Mouse (Mus musculus): ENCODE results near the gene Nans.

Gene Nans

DNA sequence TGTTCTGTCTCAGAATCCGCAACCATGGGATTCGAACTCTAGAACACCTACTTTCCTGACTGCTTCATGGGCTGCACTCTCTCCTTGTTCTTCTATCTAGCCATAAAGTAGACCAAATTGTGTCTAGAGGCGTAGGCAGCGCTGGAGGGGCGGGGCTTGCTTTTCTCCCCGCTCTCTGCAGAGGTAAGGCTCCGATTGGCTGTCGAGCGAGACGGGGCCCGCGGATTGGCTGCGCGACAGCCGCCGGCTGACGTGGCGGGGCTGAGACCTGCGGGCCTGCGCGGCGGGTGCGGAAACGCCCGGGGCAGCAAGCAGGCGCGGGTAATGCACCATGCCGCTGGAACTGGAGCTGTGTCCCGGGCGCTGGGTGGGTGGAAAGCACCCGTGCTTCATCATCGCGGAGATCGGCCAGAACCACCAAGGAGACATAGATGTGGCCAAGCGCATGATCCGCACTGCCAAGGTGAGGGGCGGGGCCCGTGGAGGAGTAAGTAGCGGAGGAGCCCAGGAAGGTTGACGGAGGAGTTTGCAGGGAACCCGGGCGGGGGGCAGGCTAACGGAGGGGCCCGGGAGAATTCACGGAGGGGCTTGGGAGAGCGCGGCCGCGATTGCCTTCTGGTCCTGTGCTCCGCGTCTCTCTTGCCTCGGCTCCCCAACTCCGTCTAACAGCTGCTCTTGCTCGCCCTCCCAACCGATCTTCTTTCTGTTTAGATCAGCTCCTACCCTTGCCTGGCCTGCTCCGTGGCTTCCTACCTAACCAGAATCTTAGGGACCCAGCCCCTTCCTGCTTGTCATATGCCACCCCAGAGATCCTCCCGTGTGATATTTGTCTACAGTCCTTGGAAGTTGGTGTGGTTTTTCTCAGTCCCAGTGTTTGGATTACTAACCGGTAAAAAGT, at the start of gene Nans:
Nans (plus strand) TSS at position 221 of the 898 bp plus-strand sequence.
- DNase-seq (ENCODE audit: low spot score), result peak; percentile 86

DNA sequence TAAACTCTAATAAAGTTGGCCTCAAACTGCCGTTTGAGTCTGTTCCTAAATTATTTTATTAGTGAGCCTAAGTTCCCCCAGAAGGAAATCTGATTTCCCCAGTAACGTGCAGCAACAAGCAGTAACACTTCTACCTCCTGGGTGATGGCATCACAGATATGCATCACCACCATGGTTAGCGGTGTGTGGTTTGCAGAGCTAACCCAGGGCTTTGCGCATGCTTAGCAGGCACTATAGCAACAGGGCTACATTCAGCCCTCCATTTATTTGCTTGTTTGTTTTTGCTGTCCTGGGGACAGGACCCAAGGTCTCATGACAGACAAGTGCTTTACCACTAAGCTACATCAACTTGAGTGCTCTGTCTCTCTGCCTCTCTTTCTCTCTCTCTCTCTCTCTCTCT, 46.5 kb upstream of the Nans start:
- no peak for DNase-seq (ENCODE audit: low spot score)

DNA sequence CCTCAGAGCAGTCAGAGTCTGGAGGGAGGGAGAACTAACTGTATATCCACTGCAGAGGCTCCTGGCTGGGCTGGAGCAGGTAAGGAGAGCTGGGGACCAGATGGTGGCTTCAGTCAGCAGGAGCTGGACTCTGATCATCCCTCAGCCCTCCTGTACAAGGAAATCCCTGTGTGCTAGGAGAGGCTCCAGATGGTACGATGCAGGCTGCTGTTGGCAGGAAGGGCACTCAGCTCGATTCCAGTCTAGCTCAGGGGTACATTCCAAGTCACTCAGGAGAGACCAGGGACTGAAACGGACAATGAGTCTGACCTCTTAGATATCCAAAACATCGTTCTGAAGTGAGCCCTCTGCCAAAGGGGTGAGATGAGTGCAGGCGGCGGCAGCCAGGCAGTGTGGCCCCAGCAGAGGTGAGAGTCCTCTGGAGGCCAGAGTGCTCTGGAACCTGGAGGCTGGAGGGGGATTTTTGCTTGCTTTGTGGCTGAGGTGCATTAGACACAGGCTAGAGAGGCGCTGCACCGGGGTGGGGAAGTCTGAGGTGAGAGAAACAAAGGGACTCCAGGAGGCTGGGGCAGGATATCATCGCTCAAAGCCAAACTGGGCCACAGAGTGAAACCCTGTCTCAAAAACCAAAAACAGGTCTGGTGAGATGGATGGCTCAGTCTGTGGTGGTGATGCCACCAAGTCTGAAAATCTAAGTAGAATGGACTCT, 43.7 kb upstream of the Nans start:
- no peak for DNase-seq (ENCODE audit: low spot score)

DNA sequence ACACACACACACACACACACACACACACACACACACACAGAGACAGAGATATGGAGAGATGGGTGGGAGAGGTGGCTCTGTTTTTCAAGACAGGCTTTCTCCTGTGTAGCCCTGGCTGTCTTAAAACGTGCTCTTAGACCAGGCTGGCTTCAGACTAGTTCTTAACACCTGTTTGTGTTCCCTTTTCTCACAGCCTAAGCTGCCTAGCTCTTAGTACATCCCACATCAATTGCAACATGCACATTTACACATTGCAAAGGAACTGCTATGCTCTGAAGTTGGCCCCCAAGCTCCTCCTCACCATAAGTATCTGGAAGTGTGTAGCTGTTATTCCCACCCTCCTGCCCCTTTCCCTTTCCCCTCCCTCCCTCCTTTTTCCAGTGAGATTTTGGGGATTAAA, 41.6 kb upstream of the Nans start:
- DNase-seq (ENCODE audit: low spot score), result no peak

DNA sequence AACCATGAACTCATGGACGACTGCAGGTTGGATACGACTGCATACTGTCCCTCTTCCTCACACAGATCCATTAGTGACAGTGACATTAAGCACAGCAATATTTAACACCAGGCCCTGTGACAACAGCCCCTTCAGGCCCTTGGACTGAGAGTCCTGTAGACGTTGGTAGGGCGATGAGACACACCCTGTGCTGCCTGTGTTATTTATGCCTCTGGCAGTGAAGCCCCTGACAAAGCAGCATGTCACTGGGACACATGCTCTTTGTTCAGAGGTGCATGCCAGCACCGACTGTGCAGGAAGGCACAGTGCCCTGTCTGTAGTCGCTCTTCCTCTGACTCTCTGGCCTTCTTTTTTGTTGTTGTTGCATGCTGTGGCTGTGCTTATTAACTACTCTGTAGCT, 40.2 kb upstream of the Nans start:
- DNase-seq (ENCODE audit: low spot score), result no peak

DNA sequence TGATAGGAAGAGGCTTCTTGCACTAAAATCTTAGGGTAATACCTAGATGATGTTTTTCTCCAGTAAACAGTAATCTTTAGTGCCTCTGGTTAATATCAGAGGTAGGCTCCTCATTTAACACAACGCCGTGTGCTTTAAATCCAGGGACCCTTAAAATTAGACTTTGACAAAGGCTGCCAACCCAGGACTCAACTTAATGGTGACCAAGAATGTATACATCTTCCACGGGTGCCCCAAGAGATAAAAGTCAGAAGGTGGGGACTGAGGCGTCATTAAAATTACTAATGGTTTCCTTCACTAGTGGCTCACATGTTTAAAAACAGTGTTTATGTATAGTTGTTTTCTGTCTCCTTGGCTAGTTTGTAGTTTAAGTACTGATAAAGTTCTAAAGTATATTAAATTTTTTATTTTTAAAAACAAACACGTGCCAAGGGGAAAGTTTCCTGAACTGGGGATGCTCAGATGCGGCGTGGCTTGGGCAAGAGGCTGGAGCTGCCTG, 39.0 kb upstream of the Nans start:
- DNase-seq (ENCODE audit: low spot score), result no peak

DNA sequence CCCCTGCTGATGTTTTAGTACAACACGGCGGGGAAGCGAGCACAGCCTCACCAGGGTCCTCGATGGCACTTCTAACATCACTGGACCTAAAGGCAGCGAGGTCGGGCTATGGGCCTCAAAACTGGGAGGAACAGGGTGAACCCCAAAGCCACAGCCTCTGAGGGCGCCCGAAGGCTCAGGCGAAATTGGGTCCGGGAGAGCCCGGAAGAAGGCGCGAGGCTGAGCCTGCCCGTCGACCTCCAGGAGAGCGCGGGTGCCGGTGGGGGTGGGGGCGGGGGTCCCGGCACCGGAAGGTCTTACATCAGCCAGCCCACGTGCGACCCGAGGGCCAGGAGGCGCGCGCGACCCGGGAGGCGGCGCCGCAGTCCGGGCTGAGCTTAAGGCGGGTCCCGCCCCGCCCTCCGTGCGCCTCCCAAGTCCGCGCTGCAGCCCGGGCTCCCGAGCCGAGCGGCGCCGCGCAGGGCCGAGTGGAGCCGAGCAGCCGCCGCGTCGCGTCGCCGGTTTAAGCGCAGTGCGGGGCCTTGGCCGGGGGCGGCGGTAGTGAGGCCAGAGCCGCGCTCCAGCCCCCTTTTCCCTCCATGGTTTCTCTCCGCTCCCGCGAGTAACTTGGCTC, 38.4 kb upstream of the Nans start, which contains the start of gene Anp32b:
Anp32b (plus strand) TSS at position 384 of the 613 bp plus-strand sequence.
- DNase-seq (ENCODE audit: low spot score), result peak; percentile 93

DNA sequence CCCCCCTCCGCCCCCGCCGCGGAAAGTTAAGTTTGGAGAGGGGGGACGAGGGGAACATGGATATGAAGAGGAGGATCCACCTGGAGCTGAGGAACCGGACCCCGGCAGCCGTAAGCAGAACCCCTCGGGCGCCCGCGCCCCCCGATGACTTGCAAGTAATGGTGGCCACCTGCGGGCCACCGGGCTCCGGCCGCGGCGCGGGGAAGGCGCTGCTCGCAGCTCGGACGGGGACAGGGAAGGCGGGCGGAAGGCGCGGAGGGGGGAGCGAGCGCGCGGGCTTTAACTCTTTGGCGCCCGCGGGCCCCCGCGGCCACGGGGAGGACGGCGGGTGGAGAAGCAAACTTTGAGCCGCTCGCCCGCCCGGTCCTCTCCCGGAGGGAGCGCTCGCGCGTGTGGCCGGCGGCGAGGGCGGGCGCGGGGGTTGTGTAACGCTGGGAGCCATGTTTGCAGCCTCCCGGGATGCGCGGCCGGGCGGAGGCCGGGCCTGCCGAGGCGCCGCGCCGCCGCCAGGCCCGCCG, 37.7 kb upstream of the Nans start:
- peak; percentile 63 for DNase-seq (ENCODE audit: low spot score)

DNA sequence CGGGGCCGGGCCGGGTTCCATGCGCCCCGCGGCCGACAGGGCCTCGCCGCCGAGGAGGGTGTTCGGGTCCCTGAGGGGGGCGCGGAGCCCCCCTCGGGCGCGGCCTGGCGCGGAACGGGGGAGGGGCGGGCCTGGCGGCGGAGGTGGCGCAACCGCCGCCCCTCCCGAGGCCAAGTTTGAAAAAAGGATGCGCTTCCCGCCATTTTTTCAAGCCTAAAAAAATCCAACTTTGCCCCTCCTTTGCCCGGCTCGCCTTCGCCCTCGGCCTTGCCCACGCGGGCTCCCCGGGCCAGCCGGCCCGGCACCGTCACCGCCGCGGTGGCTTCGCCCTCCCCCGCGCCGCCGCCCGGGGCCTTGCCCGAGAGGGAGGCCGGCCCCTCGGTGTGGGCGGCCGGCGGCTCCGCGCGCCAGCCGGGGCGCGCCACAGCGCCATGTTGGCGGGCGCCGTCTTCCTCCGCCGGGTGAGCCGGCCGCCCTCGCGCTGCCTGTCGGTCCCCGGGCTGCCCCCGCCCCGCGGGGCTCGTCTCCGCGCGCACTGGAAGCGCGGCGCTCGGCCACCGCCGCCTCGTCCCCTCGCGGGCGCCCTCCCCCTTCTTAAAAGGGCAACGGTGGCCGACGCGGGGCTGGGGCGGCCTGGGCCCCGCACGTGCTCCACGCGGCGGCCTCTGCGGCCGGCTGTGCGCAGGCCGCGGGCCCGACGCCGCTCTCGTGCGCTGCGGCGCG, 37.1 kb upstream of the Nans start:
- peak; percentile 58 for DNase-seq (ENCODE audit: low spot score)

DNA sequence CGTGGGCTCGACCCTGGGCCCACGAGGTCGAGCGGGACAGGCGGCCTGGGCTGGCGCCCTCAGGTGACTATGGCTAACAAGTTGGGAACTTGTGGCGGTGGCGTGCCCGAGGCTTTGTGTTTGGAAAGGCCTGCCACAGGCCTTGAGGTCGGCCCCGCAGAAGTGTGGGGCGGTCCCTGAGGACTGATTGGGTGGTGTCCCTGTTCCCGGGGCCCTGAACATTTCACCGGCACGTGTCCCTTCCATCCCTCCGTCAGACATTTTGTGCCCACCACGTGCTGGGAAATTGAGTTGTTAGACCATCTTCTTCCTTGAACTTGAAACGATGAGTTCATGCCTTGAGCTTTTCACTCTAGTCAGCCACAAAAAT, 36.6 kb upstream of the Nans start:
- DNase-seq (ENCODE audit: low spot score), result peak; percentile 37

DNA sequence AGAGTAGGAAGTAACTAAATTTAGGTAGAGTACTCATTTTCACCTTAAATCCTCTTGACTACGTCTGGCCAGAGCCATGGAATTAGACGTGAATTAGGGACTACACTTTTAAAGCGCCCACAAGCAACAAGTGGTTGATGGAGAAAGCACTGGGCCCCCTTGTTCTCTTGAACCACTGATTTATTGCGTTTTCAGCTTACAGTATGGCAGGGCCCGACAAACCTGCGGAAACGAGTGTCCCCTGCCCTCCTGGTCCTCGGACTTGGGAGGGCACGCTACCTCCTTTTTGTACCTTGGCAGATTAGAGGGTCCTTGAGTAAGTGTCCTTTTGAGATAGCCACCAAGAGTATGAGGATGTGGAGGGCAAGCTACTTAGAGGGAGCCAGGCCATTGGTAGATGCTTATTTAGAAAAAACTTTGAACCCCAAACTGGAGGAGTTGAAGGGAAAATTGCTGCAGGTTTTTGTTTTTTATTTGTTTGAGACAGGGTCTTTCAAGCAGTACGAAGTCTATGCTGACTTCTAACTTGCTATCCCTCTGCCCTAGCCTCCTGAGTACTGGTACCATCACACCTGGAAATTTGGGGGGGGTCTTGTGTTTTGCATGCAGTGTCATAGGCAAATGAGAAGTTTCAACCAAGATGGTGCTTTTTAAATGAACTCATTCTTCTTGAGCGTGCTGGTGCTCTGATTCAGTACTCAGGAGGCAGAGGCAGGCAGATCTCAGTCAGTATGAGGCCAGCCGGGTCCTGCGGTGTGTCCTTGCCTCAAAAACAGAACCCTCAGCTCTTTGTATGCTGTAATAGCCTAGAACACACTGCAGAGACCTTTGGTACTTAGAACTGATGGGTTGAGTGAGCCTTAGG, 36.0 kb upstream of the Nans start:
- no peak for DNase-seq (ENCODE audit: low spot score)

DNA sequence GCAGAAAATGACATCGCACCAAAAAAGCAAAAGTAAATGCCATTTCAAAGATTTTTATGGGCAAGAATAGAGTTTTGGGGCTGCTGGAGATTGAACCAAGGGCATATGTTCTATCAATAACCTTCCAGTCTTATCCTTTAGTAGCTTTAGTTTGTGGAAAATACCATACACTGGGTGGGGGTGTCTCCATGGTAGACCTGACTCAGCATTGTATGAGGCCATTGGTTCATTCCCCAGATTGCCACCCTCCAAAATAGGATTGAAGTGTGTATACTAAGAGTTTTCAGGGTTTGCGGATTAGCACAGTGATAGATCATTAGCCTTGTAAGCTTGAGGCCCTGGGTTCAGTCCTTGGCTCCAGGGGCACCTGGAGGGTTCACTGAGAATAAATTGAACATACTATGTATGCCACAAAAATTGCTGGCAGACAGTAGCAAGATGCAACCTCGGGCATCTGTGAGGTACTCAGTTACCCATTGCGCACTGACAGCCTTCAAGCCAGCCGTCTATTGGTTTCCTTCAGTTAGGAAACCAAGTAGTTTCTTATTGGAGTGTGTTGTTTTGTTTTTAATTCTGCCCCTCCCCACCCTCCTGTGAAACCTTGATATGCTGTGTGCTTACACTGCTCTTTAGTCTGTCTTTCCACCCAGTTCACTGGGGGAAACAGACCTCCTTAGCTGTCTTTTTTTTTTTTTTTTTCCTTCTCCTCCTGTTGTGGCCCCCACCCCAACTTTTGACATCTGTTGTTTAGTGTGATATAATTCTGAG, 34.8 kb upstream of the Nans start:
- DNase-seq (ENCODE audit: low spot score), result no peak

DNA sequence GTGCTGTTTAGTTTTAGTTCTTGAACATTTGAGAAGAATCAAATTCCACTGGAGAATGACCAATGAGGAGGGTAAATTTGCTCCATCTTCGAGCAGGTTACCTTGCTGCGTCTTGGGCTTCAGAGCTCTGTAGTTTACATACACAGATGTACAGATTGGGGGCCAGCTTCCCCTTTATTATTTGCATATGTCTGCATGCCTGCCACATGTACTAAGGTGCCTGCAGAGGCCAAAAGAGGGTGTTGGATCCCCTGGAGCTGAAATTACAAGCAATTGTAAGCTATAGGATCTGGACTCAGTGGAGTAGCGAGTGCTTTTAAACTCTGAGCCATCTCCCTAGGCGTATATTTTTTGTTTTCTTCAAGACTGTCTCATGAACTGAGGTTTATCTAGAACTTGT, 32.3 kb upstream of the Nans start:
- DNase-seq (ENCODE audit: low spot score), result no peak

DNA sequence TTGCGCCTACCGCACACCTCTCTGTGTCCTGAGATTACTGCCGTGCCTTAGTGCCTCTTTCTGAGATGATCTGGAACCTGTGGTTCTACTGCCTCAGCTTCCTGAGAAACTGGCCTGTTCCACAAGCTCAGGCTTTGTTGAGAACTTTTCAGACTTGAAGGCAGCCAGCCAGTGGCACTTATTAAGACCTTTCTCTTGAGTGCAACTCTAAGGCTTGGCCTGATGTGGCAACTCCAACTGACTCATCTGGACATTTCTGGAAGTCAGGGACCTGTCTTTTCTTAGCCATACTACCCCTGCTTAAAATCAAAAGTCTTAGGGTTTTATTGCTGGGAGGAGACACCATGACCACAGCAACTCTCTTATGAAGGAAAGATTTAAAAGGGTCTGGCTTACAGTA, 31.9 kb upstream of the Nans start:
- DNase-seq (ENCODE audit: low spot score), result no peak

DNA sequence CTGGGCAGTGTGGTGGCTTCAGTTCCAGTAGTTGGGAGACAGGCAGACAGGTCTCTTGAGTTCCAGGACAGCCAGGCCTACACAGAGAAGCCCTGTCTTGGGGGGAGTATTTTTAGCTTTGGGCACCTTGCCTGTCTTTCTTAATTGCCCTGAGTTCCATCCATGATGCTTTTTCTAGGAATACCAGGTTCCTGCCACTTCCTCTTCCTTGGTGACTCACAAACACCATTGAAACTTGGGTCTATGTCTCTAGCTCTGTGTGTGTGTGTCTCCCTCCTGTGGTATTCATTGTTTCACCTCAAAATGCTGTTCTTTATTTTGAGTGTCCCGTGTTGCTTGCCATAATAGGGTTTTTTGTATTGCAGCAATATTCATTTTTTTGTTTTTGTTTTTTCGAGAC, 30.6 kb upstream of the Nans start:
- no peak for DNase-seq (ENCODE audit: low spot score)

DNA sequence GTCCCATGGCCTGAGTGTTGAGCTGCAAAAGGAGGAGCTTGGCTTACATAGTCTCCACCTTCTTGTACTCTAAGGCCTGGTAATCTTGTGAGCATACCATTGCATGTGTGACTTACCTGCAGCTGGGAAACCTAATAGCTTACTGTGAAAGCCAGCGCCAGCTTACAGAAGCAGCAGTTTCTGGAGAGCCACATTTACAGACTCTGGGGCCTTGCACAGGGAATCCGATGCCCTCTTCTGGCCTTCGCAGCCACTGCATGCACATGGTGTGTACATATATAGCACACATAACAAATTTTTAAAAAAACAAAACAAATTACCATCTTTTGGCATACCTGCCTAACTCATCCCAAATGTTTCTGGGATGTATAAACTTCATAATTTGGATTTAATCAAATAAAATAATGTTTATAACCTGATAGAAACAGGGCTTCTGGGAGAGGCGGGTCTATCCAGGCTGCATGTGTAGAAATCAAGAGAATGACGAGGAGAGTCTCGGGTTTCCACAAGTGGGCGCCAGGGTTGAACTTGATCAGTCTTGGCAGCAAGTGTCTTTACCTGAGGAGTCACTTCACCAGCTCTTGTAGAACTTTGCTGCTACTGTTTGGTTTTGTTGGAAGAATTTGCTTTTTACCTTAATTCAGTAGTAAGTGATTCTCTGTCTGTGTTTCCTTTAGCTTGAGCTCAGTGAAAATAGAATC, 25.8 kb upstream of the Nans start:
- no peak for DNase-seq (ENCODE audit: low spot score)

DNA sequence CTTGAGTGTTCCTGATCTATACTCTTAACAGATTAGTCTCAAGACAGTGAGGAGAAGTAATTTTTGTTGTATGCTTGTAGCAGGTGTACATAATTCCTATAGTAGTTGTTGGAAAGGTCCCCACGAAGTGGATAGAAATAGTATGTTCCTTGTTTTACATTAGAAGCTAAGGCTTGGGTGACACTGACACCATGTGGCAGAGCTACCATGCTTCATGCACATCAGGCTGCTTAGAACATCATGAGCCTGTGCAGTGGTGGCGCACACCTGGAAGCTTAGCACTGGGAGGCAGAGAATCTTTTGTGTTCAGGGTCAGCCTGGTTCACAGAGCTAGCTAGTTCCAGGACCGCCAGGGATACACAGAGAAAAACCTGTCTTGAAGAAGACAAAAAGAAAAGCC, 23.3 kb upstream of the Nans start:
- DNase-seq (ENCODE audit: low spot score), result no peak

DNA sequence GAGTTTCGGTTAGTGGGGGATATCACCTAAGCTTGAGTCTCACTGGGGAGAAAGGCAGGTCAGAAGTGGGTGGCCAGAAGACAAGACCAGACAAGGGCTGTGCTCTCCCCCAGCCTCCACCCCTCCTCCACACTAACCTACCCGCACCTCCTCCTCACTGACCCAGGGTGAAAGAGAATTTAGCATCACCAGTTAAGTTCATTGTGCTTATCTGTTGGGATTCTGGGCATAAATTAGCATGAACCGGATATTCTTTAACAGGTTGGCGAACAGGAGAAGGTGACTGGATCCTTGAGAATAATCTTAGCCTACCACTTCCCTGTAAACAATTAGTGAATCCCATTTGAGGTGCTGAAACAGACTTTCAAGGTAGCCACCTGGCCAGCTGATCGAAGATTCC, 13.9 kb upstream of the Nans start:
- DNase-seq (ENCODE audit: low spot score), result no peak

DNA sequence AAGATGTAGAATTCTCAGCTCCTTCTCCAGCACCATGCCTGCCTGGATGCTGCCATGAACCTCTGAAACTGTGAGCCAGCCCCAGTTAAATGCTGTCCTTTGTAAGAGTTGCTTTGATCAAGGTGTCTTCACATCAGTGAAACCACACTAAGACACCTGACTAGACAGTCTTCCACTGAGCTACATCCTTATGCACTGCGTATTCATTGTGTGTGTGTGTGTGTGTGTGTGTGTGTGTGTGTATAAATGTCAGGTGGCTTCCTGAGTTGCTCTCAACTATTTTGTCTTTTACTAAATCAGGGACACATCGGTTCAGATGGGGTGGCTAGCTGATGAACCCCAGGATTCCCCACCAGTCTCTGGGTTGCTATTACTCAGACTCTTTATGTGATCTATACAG, 10.0 kb upstream of the Nans start:
- no peak for DNase-seq (ENCODE audit: low spot score)

Data from ovary, postnatal 14 days (tissue).